Mouse (Mus musculus): ENCODE data around the gene Smyd2. TPM values are rescaled to one million over a fixed set of nuclear protein-coding genes. Genes with fewer than 3 reads are reported as not detected.

The Smyd2 gene
- polyA plus RNA-seq (2014; fragmentation: Illumina TruSeq; extraction: RNeasy Lipid Tissue Mini Kit (QIAGEN cat#74804); ENCODE audit: low read depth, low replicate concordance), result 4.2 TPM

DNA sequence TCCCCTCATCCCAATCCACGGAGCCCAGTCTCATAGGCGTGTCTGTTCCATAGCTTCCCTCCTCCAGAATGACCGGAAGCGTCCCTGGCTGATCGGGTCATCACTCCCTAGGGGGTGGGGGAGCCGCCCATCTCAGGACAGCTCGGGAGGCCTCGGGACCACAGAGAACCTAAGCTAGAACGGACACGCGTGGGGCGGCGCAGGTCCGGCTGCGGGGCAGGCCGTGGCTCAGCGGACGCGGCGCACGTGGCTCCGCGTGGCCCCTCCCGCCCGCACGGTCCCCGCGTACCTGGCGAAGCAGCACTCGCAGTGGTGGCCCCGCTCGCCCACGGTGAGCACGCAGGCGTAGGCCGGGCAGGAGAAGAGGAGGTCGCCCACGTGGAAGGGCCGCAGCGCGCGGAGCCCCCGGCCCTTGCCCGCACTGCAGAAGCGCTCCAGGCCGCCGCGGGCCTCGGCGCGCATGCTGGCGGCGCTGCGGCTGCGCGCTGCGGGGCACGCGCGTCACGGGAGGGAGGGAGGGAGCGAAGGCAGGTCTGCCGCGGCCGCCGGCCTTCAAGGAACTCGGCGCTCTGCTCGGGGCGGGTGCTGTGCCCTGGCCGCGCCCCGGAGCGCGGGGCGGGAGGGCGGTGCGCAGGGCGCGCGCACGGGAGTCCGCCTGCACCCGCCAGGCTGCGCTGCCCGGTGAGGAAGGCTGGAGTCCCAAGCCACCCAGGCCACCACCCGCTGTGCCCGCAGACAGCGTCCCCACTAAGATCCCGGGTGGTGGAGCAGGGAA is at the start of gene Smyd2:
Gene Smyd2, minus strand, starts transcription at position 546 of the 775 bp plus-strand sequence.

Other genes starting within 250 kb of the Smyd2 start
- gene Cenpf, start 234.3 kb downstream of the Smyd2 start, polyA plus RNA-seq (2014; fragmentation: Illumina TruSeq; extraction: RNeasy Lipid Tissue Mini Kit (QIAGEN cat#74804); ENCODE audit: low read depth, low replicate concordance), result 0.44 TPM
- gene Ptpn14, start 194.1 kb downstream of the Smyd2 start, polyA plus RNA-seq (2014; fragmentation: Illumina TruSeq; extraction: RNeasy Lipid Tissue Mini Kit (QIAGEN cat#74804); ENCODE audit: low read depth, low replicate concordance), result 6.1 TPM
- 13.8 TPM for gene Prox1, start 248.4 kb upstream of the Smyd2 start, polyA plus RNA-seq (2014; fragmentation: Illumina TruSeq; extraction: RNeasy Lipid Tissue Mini Kit (QIAGEN cat#74804); ENCODE audit: low read depth, low replicate concordance)

Measured in kidney, adult 10 weeks (tissue).